Mouse (Mus musculus) olfactory bulb, adult 2 months (tissue): ENCODE measurements around the gene Gse1.

Source experiments
- CTCF ChIP-seq: fragments of 200-500 bp; IDR thresholded peaks from 2 replicates; pipeline ENCODE4 v1.5.1; 2012; ENCODE audit warnings: low read depth, mild to moderate bottlenecking, low read length, moderate library complexity; ENCODE audit not compliant: insufficient read depth
- POLR2A ChIP-seq: fragments of 200-500 bp; IDR thresholded peaks from 2 replicates; pipeline ENCODE4 v1.6.1; 2012; ENCODE audit warnings: mild to moderate bottlenecking, low read depth, low read length, moderate library complexity; ENCODE audit not compliant: insufficient read depth

GRCm38 (mm10) chr8:120585521-120585920 is 357.3 kb downstream of the Gse1 start:
- TF ChIP-seq CTCF: no peak
- TF ChIP-seq POLR2A: no peak
